Mouse (Mus musculus): ENCODE results near the gene Kif21b. TPM values are rescaled to one million over a fixed set of nuclear protein-coding genes. Genes with fewer than 3 reads are reported as not detected.

The Kif21b gene
- total RNA-seq, 2 experiments from 2014 or later, result 4.0 to 21.6 TPM

- ATAC-seq (replicated peaks; ENCODE audit: low FRiP score, low TSS enrichment, poor library complexity, severe bottlenecking), result no peak
Measured at GRCm38 (mm10) chr1:136220037-136220871, 89.1 kb downstream of the Kif21b start.

DNA sequence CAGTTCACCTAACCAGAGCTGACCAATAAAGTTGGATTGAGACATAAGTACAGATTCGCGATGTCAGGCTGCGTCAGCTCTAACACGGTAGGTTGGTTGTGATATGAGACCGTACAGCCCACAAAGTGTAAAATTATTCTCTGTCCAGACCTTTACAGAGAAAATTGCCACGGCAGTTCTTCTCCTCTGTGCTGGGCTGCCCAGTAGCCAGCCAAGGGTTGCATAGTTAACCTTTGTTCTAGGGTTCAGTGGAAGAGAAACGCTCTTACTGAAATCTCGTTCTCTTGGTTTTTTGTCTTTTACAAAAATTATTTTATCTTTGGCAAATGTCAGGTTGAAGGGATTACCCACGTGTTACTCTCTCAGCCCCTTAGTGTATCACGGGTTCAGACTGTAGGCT is 91.2 kb downstream of the Kif21b start:
- ATAC-seq (replicated peaks; ENCODE audit: low FRiP score, low TSS enrichment, poor library complexity, severe bottlenecking), result no peak

DNA sequence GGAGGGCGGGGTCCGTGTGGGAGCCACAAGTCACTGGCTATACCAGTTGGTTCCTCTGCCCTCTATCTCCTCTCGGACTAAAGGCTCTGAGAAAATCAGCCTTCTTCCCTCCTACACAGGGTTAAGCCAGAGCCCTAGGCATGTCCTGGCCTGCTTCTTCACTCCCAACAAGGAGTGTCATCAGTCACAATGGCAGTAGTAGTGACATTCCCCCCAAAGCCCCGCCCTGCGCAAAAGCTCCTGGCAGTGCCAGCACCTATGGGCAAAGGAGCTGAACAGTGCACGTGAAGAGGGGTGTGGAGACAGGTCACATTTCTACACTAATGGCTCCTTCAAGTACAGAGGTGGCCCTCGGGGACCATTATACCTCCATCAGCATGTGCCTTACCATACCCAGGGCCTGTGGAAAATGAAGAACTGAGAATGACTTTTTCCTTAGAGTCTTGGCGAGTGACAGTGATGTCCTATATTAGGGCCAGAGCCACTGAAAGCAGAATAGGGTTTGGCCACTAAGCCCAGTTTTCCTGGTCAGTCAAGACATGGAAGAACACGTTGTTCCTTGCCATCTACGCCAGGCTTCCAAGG is 92.7 kb downstream of the Kif21b start:
- ATAC-seq (replicated peaks; ENCODE audit: low FRiP score, low TSS enrichment, poor library complexity, severe bottlenecking), result no peak

GRCm38 (mm10) chr1:136225846-136226245 is 94.7 kb downstream of the Kif21b start:
- no peak for ATAC-seq (replicated peaks; ENCODE audit: low FRiP score, low TSS enrichment, poor library complexity, severe bottlenecking)

DNA sequence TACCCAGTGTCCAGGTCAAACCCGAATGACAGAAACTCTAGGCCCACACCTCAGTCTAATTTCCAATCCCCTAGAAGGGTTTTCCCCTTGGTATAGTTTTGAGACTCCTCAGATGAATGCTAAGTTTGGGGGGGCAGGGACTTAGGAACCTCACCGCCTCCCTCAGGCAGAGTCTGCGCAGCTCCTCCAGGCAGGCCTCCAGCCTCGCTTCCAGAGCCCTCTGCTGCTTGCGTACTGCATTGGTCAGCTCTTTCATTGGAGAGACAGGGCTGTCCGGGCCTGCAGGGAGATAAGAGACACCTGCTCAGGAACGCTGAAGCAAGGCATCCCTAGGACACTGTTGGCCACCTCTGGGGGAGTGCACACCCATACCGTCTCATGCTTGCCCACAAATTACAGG is 95.4 kb downstream of the Kif21b start:
- ATAC-seq (replicated peaks; ENCODE audit: low FRiP score, low TSS enrichment, poor library complexity, severe bottlenecking), result no peak

Other genes with a start within 250 kb of the Kif21b start
- not detected in 2 replicates for gene Pkp1, start 212.2 kb upstream of the Kif21b start, total RNA-seq (2014; fragmentation: Nextera tagmentation)
- gene Pkp1, start 212.2 kb upstream of the Kif21b start, total RNA-seq (2017), result not detected in 2 replicates
- gene Igfn1, start 125.0 kb upstream of the Kif21b start, total RNA-seq (2014; fragmentation: Nextera tagmentation), result not detected in 2 replicates
- not detected in 2 replicates for gene Igfn1, start 125.0 kb upstream of the Kif21b start, total RNA-seq (2017)
- gene Tmem9, start 123.2 kb upstream of the Kif21b start, total RNA-seq (2014; fragmentation: Nextera tagmentation), result 36.5 and 39.9 TPM in 2 replicates
- gene Tmem9, start 123.2 kb upstream of the Kif21b start, total RNA-seq (2017), result 22.8 and 48.0 TPM in 2 replicates
- gene Ascl5, start 80.6 kb upstream of the Kif21b start, total RNA-seq (2014; fragmentation: Nextera tagmentation), result not detected in 2 replicates
- not detected in 2 replicates for gene Ascl5, start 80.6 kb upstream of the Kif21b start, total RNA-seq (2017)
- not detected in 2 replicates for gene Cacna1s, start 78.6 kb upstream of the Kif21b start, total RNA-seq (2014; fragmentation: Nextera tagmentation)
- gene Cacna1s, start 78.6 kb upstream of the Kif21b start, total RNA-seq (2017), result not detected in 2 replicates
- gene Mroh3, start 81.4 kb downstream of the Kif21b start, total RNA-seq (2014; fragmentation: Nextera tagmentation), result not detected in 2 replicates
- not detected in 2 replicates for gene Mroh3, start 81.4 kb downstream of the Kif21b start, total RNA-seq (2017)
- not detected in 2 replicates for gene Inava, start 102.9 kb downstream of the Kif21b start, total RNA-seq (2014; fragmentation: Nextera tagmentation)
- gene Inava, start 102.9 kb downstream of the Kif21b start, total RNA-seq (2017), result not detected in 2 replicates
- not detected in 2 replicates for gene Gpr25, start 129.5 kb downstream of the Kif21b start, total RNA-seq (2014; fragmentation: Nextera tagmentation)
- not detected in 2 replicates for gene Gpr25, start 129.5 kb downstream of the Kif21b start, total RNA-seq (2017)
- gene Camsap2, start 214.7 kb downstream of the Kif21b start, total RNA-seq (2014; fragmentation: Nextera tagmentation), result 39.3 and 45.6 TPM in 2 replicates
- 56.3 and 64.4 TPM in 2 replicates for gene Camsap2, start 214.7 kb downstream of the Kif21b start, total RNA-seq (2017)

Data from megakaryocyte-erythroid progenitor cell, adult 5-6 weeks (primary cell).